Mouse (Mus musculus): Measurements from ENCODE around the gene Per2.

GRCm38 (mm10) chr1:91439776-91440175, 19.3 kb downstream of the Per2 start:
- no peak for TF ChIP-seq CTCF (IDR thresholded peaks at IDR 0.05; ENCODE audit: low read depth, low read length)
- no peak for TF ChIP-seq EP300 (IDR thresholded peaks at IDR 0.05; ENCODE audit: insufficient read depth, low read depth, low read length)

All from ES-Bruce4 (cell line).